Mouse (Mus musculus) lung, adult 2 months (tissue): ENCODE data around the gene Tnrc6a.

Experiments
- CTCF ChIP-seq: fragments of 200-500 bp; IDR thresholded peaks from 2 replicates; pipeline ENCODE4 v1.5.1; 2011; ENCODE audit warnings: mild to moderate bottlenecking, low read length, control low read depth; ENCODE audit not compliant: insufficient read depth
- POLR2A ChIP-seq: fragments of 200-500 bp; IDR thresholded peaks from 2 replicates; pipeline ENCODE4 v1.6.1; 2011; ENCODE audit warnings: low read depth, mild to moderate bottlenecking, control low read depth, low read length, borderline replicate concordance; ENCODE audit errors: extremely low read depth

GRCm38 (mm10) chr7:123181787-123182701 is 58.4 kb downstream of the Tnrc6a start:
- TF ChIP-seq CTCF (no peak), POLR2A (no peak)
